Mouse (Mus musculus): Measurements from ENCODE around the gene Rbks. TPM values are rescaled to one million over a fixed set of nuclear protein-coding genes. Genes with fewer than 3 reads are reported as not detected.

Rbks gene
- polyA plus RNA-seq, 1 experiment from 2014 or later: 24.8 TPM

DNA sequence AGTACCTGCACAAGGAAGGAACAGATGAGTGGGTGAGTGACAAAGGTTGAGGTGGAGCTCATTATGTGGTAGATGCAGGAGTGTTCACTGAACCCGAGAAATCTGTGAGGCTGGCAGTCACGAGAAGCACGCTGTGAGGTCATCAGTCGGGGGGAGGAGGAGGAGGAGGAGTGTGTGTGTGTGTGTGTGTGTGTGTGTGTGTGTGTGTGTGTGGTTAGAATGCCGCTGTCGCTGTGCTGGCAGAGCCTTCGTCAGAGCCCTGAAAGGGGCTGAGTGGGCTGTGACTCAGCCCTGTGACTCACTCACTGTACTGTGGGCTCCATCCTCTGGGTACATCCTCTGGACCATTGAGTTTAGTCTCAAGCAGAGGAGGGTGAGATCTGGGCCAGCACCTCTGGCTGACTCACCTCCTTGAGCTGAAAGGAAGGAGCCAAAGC is 120.9 kb downstream of the Rbks start:
- Histone ChIP-seq H3K4me3 (ENCODE audit: low read depth, low read length) (no peak overlapping the region), H3K27ac (ENCODE audit: low read depth, low read length) (no peak overlapping the region), H3K27me3 (replicated peaks; ENCODE audit: control insufficient read depth, insufficient read depth, low read length) (no peaks in the 10 kb centered on the region), H3K4me2 (no peak overlapping the region), H3K9me3 (ENCODE audit: control insufficient read depth, low read length) (no peaks in the 10 kb centered on the region), H3K4me1 (replicated peaks; ENCODE audit: control insufficient read depth, insufficient read depth, low read length) (no peaks in the 10 kb centered on the region), H3K36me3 (ENCODE audit: control insufficient read depth, insufficient read depth, low read length) (no peaks in the 10 kb centered on the region), H3K9ac (ENCODE audit: low read depth, low read length) (no peak overlapping the region)
- no peak for ATAC-seq (replicated peaks; ENCODE audit: low FRiP score)
- 76% methylated on average over 7 of the region's 7 CpGs for WGBS
- DNase-seq (ENCODE audit: low spot score): no peak

Small RNA genes within 50 kb of the gene (microRNA-seq; reads per million reads assigned to microRNA genes)
- not detected for gene Mir3473e (ENCODE audit: borderline number of aligned reads)

Other genes starting within 250 kb of the Rbks start
- 39.7 and 40.9 TPM in 2 replicates for gene Zfp512, start 245.2 kb downstream of the Rbks start, polyA plus RNA-seq (2014; fragmentation: Nextera tagmentation; extraction: Ambion mirVana)
- gene 4930548H24Rik, start 211.9 kb downstream of the Rbks start, polyA plus RNA-seq (2014; fragmentation: Nextera tagmentation; extraction: Ambion mirVana): 0.14 TPM in 1 of 2 replicates, not detected in the other
- gene Gpn1, start 202.9 kb downstream of the Rbks start, polyA plus RNA-seq (2014; fragmentation: Nextera tagmentation; extraction: Ambion mirVana): 50.3 and 55.3 TPM in 2 replicates
- 25.7 and 32.9 TPM in 2 replicates for gene Slc4a1ap, start 170.6 kb downstream of the Rbks start, polyA plus RNA-seq (2014; fragmentation: Nextera tagmentation; extraction: Ambion mirVana)
- gene Supt7l, start 169.8 kb downstream of the Rbks start, polyA plus RNA-seq (2014; fragmentation: Nextera tagmentation; extraction: Ambion mirVana): 18.5 and 18.6 TPM in 2 replicates
- 277 and 300 TPM in 2 replicates for gene Mrpl33, start 100.7 kb downstream of the Rbks start, polyA plus RNA-seq (2014; fragmentation: Nextera tagmentation; extraction: Ambion mirVana)
- 46.2 and 47.4 TPM in 2 replicates for gene Babam2, start 57 bp upstream of the Rbks start, polyA plus RNA-seq (2014; fragmentation: Nextera tagmentation; extraction: Ambion mirVana)

All from liver, embryonic 11.5 days (tissue).